Mouse (Mus musculus) neural tube, embryonic 14.5 days (tissue): ENCODE measurements around the gene Tom1l1. TPM values are rescaled to one million over a fixed set of nuclear protein-coding genes. Genes with fewer than 3 reads are reported as not detected.

ENCODE experiments used
- ATAC-seq: fragments of 200-750 bp; cut with Nextera tagmentation; 2 replicates; pipeline ENCODE4 v1.8.0; 2017; ENCODE audit warnings: low read depth, mild to moderate bottlenecking, moderate TSS enrichment, moderate library complexity
- H3K27ac ChIP-seq: fragments of 300-500 bp; sonication (generic); 2 replicates; pipeline ENCODE4 v1.5.1; 2014; ENCODE audit warnings: low read depth, mild to moderate bottlenecking, control low read depth, low read length, moderate library complexity, mixed read lengths
- H3K27me3 ChIP-seq: fragments of 300-500 bp; sonication (generic); 2 replicates; pipeline ENCODE4 v1.6.1; 2014; ENCODE audit warnings: low read length; ENCODE audit not compliant: control insufficient read depth, insufficient read depth
- H3K36me3 ChIP-seq: fragments of 300-500 bp; sonication (generic); 2 replicates; pipeline ENCODE4 v1.6.1; 2014; ENCODE audit warnings: low read length, mixed read lengths; ENCODE audit not compliant: control insufficient read depth, insufficient read depth
- H3K4me1 ChIP-seq: fragments of 300-500 bp; sonication (generic); 2 replicates; pipeline ENCODE4 v1.6.1; 2014; ENCODE audit warnings: low read length; ENCODE audit not compliant: control insufficient read depth, insufficient read depth
- H3K4me2 ChIP-seq: fragments of 300-500 bp; sonication (generic); 2 replicates; pipeline ENCODE4 v1.6.1; 2014; ENCODE audit warnings: mild to moderate bottlenecking, low read depth, low read length, control low read depth
- H3K4me3 ChIP-seq: fragments of 300-500 bp; sonication (generic); 2 replicates; pipeline ENCODE4 v1.5.1; 2014; ENCODE audit warnings: low read depth, low read length, control low read depth, mixed read lengths
- H3K9ac ChIP-seq: fragments of 300-500 bp; sonication (generic); replicated peaks from 2 replicates; pipeline ENCODE4 v1.6.1; 2014; ENCODE audit warnings: low read depth, mild to moderate bottlenecking, control low read depth, low read length, mixed read lengths
- H3K9me3 ChIP-seq: fragments of 300-500 bp; sonication (generic); 2 replicates; pipeline ENCODE4 v1.6.1; 2016; ENCODE audit warnings: low read length; ENCODE audit not compliant: control insufficient read depth
- WGBS: fragments of 180-500 bp; shearing (Covaris S2); extraction: QIAGEN DNeasy Blood & Tissue Kit; methylation state at CpG from one replicate; pipeline ENCODE4 v1.1.7; 2014; 5-methylcytosine and 5-hydroxymethylcytosine counted together
- polyA plus RNA-seq: library from polyadenylated mRNA; unstranded; fragments of >200 nt; fragmentation: Nextera tagmentation; extraction: Ambion mirVana; gene quantifications from 2 replicates; pipeline ENCODE4 v1.2.1, GENCODE M21; 2014

Tom1l1 gene
- polyA plus RNA-seq, 1 experiment from 2014 or later = 25.5 TPM

DNA sequence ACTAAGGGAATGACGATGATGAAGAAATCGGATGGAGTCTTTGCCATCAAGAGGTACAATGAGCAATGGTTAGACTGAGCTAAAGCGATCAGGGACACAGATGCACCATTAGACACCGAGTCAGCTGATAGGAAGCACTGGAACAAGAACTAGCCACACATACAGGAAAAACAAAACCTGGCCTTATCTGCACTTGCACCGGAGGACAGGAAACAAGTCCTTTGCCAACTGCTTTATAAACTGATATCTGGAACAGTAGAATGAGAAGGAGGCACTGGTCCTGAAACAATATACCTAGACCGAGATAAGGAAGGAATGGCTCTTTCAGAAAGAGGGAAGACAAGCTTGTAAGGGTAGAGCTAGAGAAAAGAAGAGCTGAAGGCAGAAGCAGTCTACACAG, 73.4 kb downstream of the Tom1l1 start:
- WGBS = 96% methylated on average over 6 of the region's 6 CpGs
- Histone ChIP-seq H3K4me3 (no peak overlapping the region), H3K27me3 (no peaks in the 10 kb centered on the region), H3K36me3 (no peaks in the 10 kb centered on the region), H3K9ac (no peak overlapping the region), H3K27ac (no peak overlapping the region), H3K4me2 (no peak overlapping the region), H3K9me3 (no peaks in the 10 kb centered on the region), H3K4me1 (no peaks in the 10 kb centered on the region)
- no peak for ATAC-seq

GRCm38 (mm10) chr11:90612118-90612517, 76.0 kb downstream of the Tom1l1 start:
- no peak overlapping the region for H3K4me2 ChIP-seq
- H3K4me1 ChIP-seq = no peaks in the 10 kb centered on the region
- no peak overlapping the region for H3K27ac ChIP-seq
- H3K36me3 ChIP-seq = no peaks in the 10 kb centered on the region
- H3K4me3 ChIP-seq = no peak overlapping the region
- ATAC-seq = no peak
- H3K9me3 ChIP-seq = no peaks in the 10 kb centered on the region
- H3K9ac ChIP-seq = no peak overlapping the region
- H3K27me3 ChIP-seq = no peaks in the 10 kb centered on the region

GRCm38 (mm10) chr11:90603066-90603465, 85.1 kb downstream of the Tom1l1 start:
- WGBS = 93% methylated on average over 2 of the region's 2 CpGs
- Histone ChIP-seq H3K4me1 (no peaks in the 10 kb centered on the region), H3K4me3 (no peak overlapping the region), H3K9ac (no peak overlapping the region), H3K9me3 (no peaks in the 10 kb centered on the region), H3K27me3 (no peaks in the 10 kb centered on the region), H3K4me2 (no peak overlapping the region), H3K27ac (no peak overlapping the region), H3K36me3 (peaks cover 8% of the 10 kb centered on the region; the same call in 1 of the 2 replicates)
- no peak for ATAC-seq

GRCm38 (mm10) chr11:90595826-90596225, 92.3 kb downstream of the Tom1l1 start:
- no peaks in the 10 kb centered on the region for H3K27me3 ChIP-seq
- no peaks in the 10 kb centered on the region for H3K9me3 ChIP-seq
- no peak overlapping the region for H3K4me3 ChIP-seq
- ATAC-seq = no peak
- H3K36me3 ChIP-seq = peaks cover 3% of the 10 kb centered on the region; the same call in 1 of the 2 replicates
- no peak overlapping the region for H3K9ac ChIP-seq
- H3K4me2 ChIP-seq = no peak overlapping the region
- 96% methylated on average over 1 of the region's 1 CpGs for WGBS
- no peaks in the 10 kb centered on the region for H3K4me1 ChIP-seq
- H3K27ac ChIP-seq = no peak overlapping the region

Other genes with a start within 250 kb of the Tom1l1 start
- 18.1 and 22.2 TPM in 2 replicates for gene Stxbp4, start 50.3 kb downstream of the Tom1l1 start, polyA plus RNA-seq
- gene Cox11, start 50.2 kb downstream of the Tom1l1 start, polyA plus RNA-seq = 29.3 and 32.3 TPM in 2 replicates